Mouse (Mus musculus): ENCODE data around the gene Gm20388. TPM values are rescaled to one million over a fixed set of nuclear protein-coding genes. Genes with fewer than 3 reads are reported as not detected.

The Gm20388 gene
- polyA plus RNA-seq, 1 experiment from 2014 or later, result 7.4 TPM

GRCm38 (mm10) chr8:123710335-123710734 lies 3799.7 kb downstream of the Gm20388 start:
- H3K9me3 ChIP-seq (replicated peaks), result no peaks in the 10 kb centered on the region
- no peak for ATAC-seq (replicated peaks; ENCODE audit: low FRiP score)
- no peaks in the 10 kb centered on the region for H3K27me3 ChIP-seq
- no peaks in the 10 kb centered on the region for H3K36me3 ChIP-seq
- H3K9ac ChIP-seq, result no peak overlapping the region
- no peak overlapping the region for H3K4me3 ChIP-seq (replicated peaks)
- H3K27ac ChIP-seq, result no peak overlapping the region
- H3K4me1 ChIP-seq, result 0 out of 2 replicates have a peak, but pooled peaks cover 15% of the 10 kb centered on the region
- H3K4me2 ChIP-seq, result no peak overlapping the region
- 90% methylated on average over 5 of the region's 5 CpGs for WGBS

- no peak overlapping the region for H3K4me3 ChIP-seq (replicated peaks)
- peaks cover 45% of the 10 kb centered on the region for H3K4me1 ChIP-seq
- 90% methylated on average over 5 of the region's 5 CpGs for WGBS
- no peaks in the 10 kb centered on the region for H3K27me3 ChIP-seq
- no peaks in the 10 kb centered on the region for H3K36me3 ChIP-seq
- no peaks in the 10 kb centered on the region for H3K9me3 ChIP-seq (replicated peaks)
- no peak for ATAC-seq (replicated peaks; ENCODE audit: low FRiP score)
- H3K4me2 ChIP-seq, result no peak overlapping the region
- H3K27ac ChIP-seq, result no peak overlapping the region
- no peak overlapping the region for H3K9ac ChIP-seq
Measured at GRCm38 (mm10) chr8:123714451-123714850, 3803.8 kb downstream of the Gm20388 start.

- no peak overlapping the region for H3K9ac ChIP-seq
Measured at GRCm38 (mm10) chr8:123715916-123716592, 3805.4 kb downstream of the Gm20388 start.

GRCm38 (mm10) chr8:123717104-123717503 lies 3806.5 kb downstream of the Gm20388 start:
- 65% methylated on average over 2 of the region's 2 CpGs for WGBS
- no peak for ATAC-seq (replicated peaks; ENCODE audit: low FRiP score)
- Histone ChIP-seq H3K4me1 (peaks cover 54% of the 10 kb centered on the region), H3K4me2 (no peak overlapping the region), H3K9ac (no peak overlapping the region), H3K4me3 (replicated peaks) (no peak overlapping the region), H3K27me3 (no peaks in the 10 kb centered on the region), H3K36me3 (no peaks in the 10 kb centered on the region), H3K27ac (peak overlapping the region; percentile 32), H3K9me3 (replicated peaks) (no peaks in the 10 kb centered on the region)

More at GRCm38 (mm10) chr8:123715916-123716592, 3805.4 kb downstream of the Gm20388 start:
- Histone ChIP-seq H3K4me3 (replicated peaks) (no peak overlapping the region), H3K27me3 (no peaks in the 10 kb centered on the region), H3K9me3 (replicated peaks) (no peaks in the 10 kb centered on the region), H3K4me1 (peaks cover 48% of the 10 kb centered on the region), H3K27ac (no peak overlapping the region), H3K4me2 (no peak overlapping the region), H3K36me3 (no peaks in the 10 kb centered on the region)
- no peak for ATAC-seq (replicated peaks; ENCODE audit: low FRiP score)
- 49% methylated on average over 13 of the region's 13 CpGs for WGBS

GRCm38 (mm10) chr8:123717516-123718490 lies 3807.2 kb downstream of the Gm20388 start:
- Histone ChIP-seq H3K4me2 (no peak overlapping the region), H3K4me3 (replicated peaks) (no peak overlapping the region), H3K9me3 (replicated peaks) (no peaks in the 10 kb centered on the region), H3K36me3 (no peaks in the 10 kb centered on the region), H3K27ac (peak overlapping the region; percentile 63; the same call in 1 of the 2 replicates), H3K9ac (no peak overlapping the region), H3K4me1 (peaks cover 57% of the 10 kb centered on the region), H3K27me3 (no peaks in the 10 kb centered on the region)
- peak; percentile 63 for ATAC-seq (replicated peaks; ENCODE audit: low FRiP score)
- 64% methylated on average over 15 of the region's 15 CpGs for WGBS

GRCm38 (mm10) chr8:123718752-123719151 lies 3808.1 kb downstream of the Gm20388 start:
- Histone ChIP-seq H3K9ac (no peak overlapping the region), H3K27me3 (no peaks in the 10 kb centered on the region), H3K36me3 (no peaks in the 10 kb centered on the region), H3K4me1 (peaks cover 57% of the 10 kb centered on the region), H3K9me3 (replicated peaks) (no peaks in the 10 kb centered on the region), H3K4me2 (no peak overlapping the region), H3K27ac (no peak overlapping the region), H3K4me3 (replicated peaks) (no peak overlapping the region)
- 95% methylated on average over 2 of the region's 2 CpGs for WGBS
- ATAC-seq (replicated peaks; ENCODE audit: low FRiP score), result no peak

- 73% methylated on average over 6 of the region's 6 CpGs for WGBS
- no peak for ATAC-seq (replicated peaks; ENCODE audit: low FRiP score)
Measured at GRCm38 (mm10) chr8:123719280-123719679, 3808.6 kb downstream of the Gm20388 start.

GRCm38 (mm10) chr8:123719811-123720210 lies 3809.2 kb downstream of the Gm20388 start:
- Histone ChIP-seq H3K9me3 (replicated peaks) (no peaks in the 10 kb centered on the region), H3K4me2 (peak overlapping the region; percentile 22; the same call in 1 of the 2 replicates), H3K27me3 (no peaks in the 10 kb centered on the region), H3K4me1 (peaks cover 57% of the 10 kb centered on the region), H3K27ac (peak overlapping the region; percentile 66), H3K36me3 (no peaks in the 10 kb centered on the region), H3K4me3 (replicated peaks) (no peak overlapping the region), H3K9ac (no peak overlapping the region)
- no peak for ATAC-seq (replicated peaks; ENCODE audit: low FRiP score)
- 52% methylated on average over 5 of the region's 5 CpGs for WGBS

More at GRCm38 (mm10) chr8:123719280-123719679, 3808.6 kb downstream of the Gm20388 start:
- Histone ChIP-seq H3K27ac (no peak overlapping the region), H3K9me3 (replicated peaks) (no peaks in the 10 kb centered on the region), H3K4me1 (peaks cover 57% of the 10 kb centered on the region), H3K4me2 (no peak overlapping the region), H3K4me3 (replicated peaks) (no peak overlapping the region), H3K27me3 (no peaks in the 10 kb centered on the region), H3K9ac (no peak overlapping the region), H3K36me3 (no peaks in the 10 kb centered on the region)

GRCm38 (mm10) chr8:123720471-123721001 lies 3809.9 kb downstream of the Gm20388 start:
- peak; percentile 61 for ATAC-seq (replicated peaks; ENCODE audit: low FRiP score)
- peak overlapping the region; percentile 66 for H3K27ac ChIP-seq

GRCm38 (mm10) chr8:123722245-123722644 lies 3811.6 kb downstream of the Gm20388 start:
- ATAC-seq (replicated peaks; ENCODE audit: low FRiP score), result no peak
- Histone ChIP-seq H3K4me2 (no peak overlapping the region), H3K36me3 (no peaks in the 10 kb centered on the region), H3K4me3 (replicated peaks) (no peak overlapping the region), H3K27me3 (no peaks in the 10 kb centered on the region), H3K27ac (no peak overlapping the region), H3K9ac (no peak overlapping the region), H3K4me1 (peaks cover 39% of the 10 kb centered on the region), H3K9me3 (replicated peaks) (no peaks in the 10 kb centered on the region)
- WGBS, result 90% methylated on average over 5 of the region's 5 CpGs

More at GRCm38 (mm10) chr8:123720471-123721001, 3809.9 kb downstream of the Gm20388 start:
- H3K4me2 ChIP-seq, result peak overlapping the region; percentile 22
- no peak overlapping the region for H3K4me3 ChIP-seq (replicated peaks)
- H3K9me3 ChIP-seq (replicated peaks), result no peaks in the 10 kb centered on the region
- no peaks in the 10 kb centered on the region for H3K27me3 ChIP-seq
- no peak overlapping the region for H3K9ac ChIP-seq
- 7% methylated on average over 12 of the region's 12 CpGs for WGBS
- peaks cover 56% of the 10 kb centered on the region for H3K4me1 ChIP-seq
- no peaks in the 10 kb centered on the region for H3K36me3 ChIP-seq

GRCm38 (mm10) chr8:123724752-123725151 lies 3814.1 kb downstream of the Gm20388 start:
- Histone ChIP-seq H3K4me2 (no peak overlapping the region), H3K4me1 (peaks cover 35% of the 10 kb centered on the region), H3K27ac (no peak overlapping the region), H3K27me3 (no peaks in the 10 kb centered on the region), H3K4me3 (replicated peaks) (no peak overlapping the region), H3K9me3 (replicated peaks) (no peaks in the 10 kb centered on the region), H3K9ac (no peak overlapping the region), H3K36me3 (no peaks in the 10 kb centered on the region)
- no peak for ATAC-seq (replicated peaks; ENCODE audit: low FRiP score)
- WGBS, result 91% methylated on average over 10 of the region's 10 CpGs

- Histone ChIP-seq H3K4me3 (replicated peaks) (no peak overlapping the region), H3K4me2 (no peak overlapping the region), H3K27ac (no peak overlapping the region), H3K9me3 (replicated peaks) (no peaks in the 10 kb centered on the region), H3K9ac (no peak overlapping the region), H3K27me3 (no peaks in the 10 kb centered on the region), H3K36me3 (no peaks in the 10 kb centered on the region), H3K4me1 (peaks cover 35% of the 10 kb centered on the region)
- WGBS, result 73% methylated on average over 7 of the region's 7 CpGs
- no peak for ATAC-seq (replicated peaks; ENCODE audit: low FRiP score)
Measured at GRCm38 (mm10) chr8:123725261-123725660, 3814.6 kb downstream of the Gm20388 start.
